Mouse (Mus musculus): ENCODE data around the gene Cstf2t. TPM values are rescaled to one million over a fixed set of nuclear protein-coding genes. Genes with fewer than 3 reads are reported as not detected.

Gene Cstf2t
- 29.9 and 32.6 TPM in 2 replicates for total RNA-seq (2023)

DNA sequence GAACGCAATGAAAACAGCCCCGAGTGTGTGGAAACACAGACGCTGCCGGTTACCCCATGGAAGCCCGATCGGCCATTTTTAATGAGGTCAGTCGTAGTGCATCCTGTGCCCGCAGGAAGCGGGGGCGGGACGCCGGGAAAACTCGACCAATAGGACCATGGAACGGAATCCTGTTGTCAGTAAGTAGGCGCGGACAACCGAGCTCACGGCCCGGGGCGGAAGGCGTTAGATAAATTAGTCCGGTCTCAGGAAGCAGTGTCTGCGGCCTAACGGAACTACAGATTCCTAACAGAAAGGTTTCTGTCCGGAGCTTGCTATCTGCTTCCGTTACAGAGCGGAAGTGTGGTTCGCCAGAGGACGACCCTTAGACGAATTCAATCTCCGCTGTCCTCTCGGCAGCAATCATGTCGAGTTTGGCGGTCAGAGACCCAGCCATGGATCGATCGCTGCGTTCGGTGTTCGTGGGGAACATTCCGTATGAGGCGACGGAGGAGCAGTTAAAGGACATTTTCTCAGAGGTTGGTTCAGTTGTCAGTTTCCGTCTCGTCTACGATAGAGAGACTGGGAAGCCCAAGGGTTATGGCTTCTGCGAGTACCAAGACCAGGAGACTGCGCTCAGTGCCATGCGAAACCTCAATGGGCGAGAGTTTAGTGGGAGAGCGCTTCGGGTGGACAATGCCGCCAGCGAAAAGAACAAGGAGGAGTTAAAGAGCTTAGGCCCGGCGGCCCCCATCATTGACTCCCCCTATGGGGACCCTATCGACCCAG lies at the start of gene Cstf2t:
Gene Cstf2t, plus strand, starts transcription at position 176 of the 768 bp plus-strand sequence.

